Mouse (Mus musculus): ENCODE results near the gene Tbc1d14.

DNA sequence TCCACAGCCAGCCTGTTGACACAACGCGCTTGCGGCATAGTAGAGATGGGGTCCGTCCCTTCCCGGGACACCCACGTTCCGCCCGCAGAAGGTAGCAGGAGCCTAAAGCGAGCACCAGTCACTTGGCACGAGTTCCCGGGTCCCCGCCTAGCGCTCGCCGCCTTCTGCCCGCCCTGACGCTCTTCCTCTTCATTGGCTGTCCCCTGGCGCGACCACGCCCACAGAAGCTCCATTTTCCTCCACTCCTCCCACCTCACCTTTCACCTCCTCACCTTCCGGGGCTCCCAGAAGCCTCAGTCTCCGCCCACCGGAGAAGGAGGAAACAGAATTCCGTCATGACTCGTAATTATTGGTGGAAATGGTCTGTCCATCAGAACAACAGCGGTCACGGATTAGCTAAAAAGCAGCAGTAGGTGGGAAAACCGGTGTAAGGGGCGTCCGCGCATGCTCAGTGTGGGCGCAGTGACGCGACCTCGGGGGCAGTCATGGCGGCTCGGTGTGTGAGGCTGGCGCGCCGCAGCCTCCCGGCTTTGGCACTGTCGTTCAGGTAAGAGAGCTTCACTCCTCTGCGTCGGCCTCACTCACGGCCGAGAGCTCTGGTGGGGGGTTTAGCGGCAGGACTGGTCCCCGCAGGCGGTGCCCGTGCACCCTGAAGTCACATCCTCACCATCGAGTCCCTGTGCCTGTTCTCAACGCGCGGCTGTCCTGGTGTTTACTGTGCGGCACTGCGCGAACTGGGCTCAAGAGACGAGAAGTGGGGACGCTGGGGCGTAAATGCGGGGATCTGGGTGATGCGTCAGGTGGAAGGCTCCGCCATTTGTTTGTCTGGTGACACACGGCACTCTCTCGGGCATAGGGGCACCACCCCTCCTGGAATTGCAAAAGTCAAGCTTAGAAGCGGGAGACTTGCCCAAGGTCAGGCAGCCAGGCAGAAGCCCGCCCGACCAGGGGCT lies 128.1 kb downstream of the Tbc1d14 start, which contains the start of gene Grpel1:
- TF ChIP-seq POLR2A (IDR thresholded peaks at IDR 0.05; ENCODE audit: extremely low read depth, insufficient read depth, low read length), result peak; percentile 91
- no peak for TF ChIP-seq CTCF (IDR thresholded peaks at IDR 0.05; ENCODE audit: low read depth, low read length)
